Mouse (Mus musculus): ENCODE results near the gene Macrod2. TPM values are rescaled to one million over a fixed set of nuclear protein-coding genes. Genes with fewer than 3 reads are reported as not detected.

Macrod2 gene
- polyA plus RNA-seq, 1 experiment: 3.8 TPM

DNA sequence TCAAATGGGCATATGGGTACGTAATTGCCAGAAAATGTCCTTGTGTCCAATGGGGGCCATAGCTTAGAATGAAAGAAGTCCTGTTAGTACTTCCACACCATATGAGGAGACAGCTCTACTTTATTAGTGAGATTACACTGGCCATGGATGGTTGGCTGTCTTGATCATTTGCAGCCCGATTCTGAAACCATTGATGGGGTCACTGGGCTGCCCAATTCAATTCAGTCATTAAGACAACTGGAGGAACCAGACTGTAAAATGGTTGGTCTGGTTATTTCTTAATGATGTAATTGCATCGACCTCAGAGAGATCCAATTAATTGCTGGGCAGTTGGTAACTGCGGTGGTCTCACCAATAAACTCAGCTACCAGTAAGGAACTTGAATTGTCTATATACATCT, 1734.1 kb downstream of the Macrod2 start:
- 90% methylated on average over 4 of the region's 4 CpGs for WGBS
- Histone ChIP-seq H3K4me3 (ENCODE audit: low read depth, low read length) (no peak overlapping the region), H3K4me1 (ENCODE audit: control insufficient read depth, insufficient read depth, insufficient read length, low read length) (no peaks in the 10 kb centered on the region), H3K27me3 (ENCODE audit: control insufficient read depth, insufficient read depth, low read length) (no peaks in the 10 kb centered on the region), H3K27ac (ENCODE audit: insufficient read depth, low read depth, low read length) (no peak overlapping the region), H3K36me3 (ENCODE audit: control insufficient read depth, insufficient read depth, low read length) (no peaks in the 10 kb centered on the region)
- TF ChIP-seq CTCF (IDR thresholded peaks at IDR 0.05; ENCODE audit: extremely low read depth, insufficient read length, insufficient replicate concordance, low read depth, low read length) (no peak), POLR2A (IDR thresholded peaks at IDR 0.05; ENCODE audit: low read depth, low read length) (no peak)

DNA sequence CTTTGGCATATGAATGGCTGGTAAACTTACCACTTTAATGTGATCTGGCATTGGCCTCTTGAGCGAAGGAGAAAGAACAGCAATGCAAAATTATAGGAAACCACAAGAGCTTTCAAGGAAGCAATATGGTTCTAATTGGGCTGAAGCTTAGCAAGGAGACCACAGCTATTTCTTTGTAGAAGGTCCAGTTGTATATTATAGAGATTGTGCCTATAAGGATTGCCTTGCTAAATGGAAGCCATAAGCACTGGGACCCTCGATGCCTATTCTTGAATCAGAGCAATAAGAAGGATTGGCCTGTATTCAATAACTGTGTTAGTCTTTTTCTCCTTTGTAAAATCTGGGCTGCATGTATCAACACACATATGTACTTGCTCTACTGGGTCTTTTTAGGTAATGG, 1754.2 kb downstream of the Macrod2 start:
- WGBS: 88% methylated on average over 2 of the region's 2 CpGs
- TF ChIP-seq POLR2A (IDR thresholded peaks at IDR 0.05; ENCODE audit: low read depth, low read length) (no peak), CTCF (IDR thresholded peaks at IDR 0.05; ENCODE audit: extremely low read depth, insufficient read length, insufficient replicate concordance, low read depth, low read length) (no peak)
- H3K27me3 ChIP-seq (ENCODE audit: control insufficient read depth, insufficient read depth, low read length): no peaks in the 10 kb centered on the region
- H3K4me3 ChIP-seq (ENCODE audit: low read depth, low read length): no peak overlapping the region
- no peaks in the 10 kb centered on the region for H3K36me3 ChIP-seq (ENCODE audit: control insufficient read depth, insufficient read depth, low read length)
- no peak overlapping the region for H3K27ac ChIP-seq (ENCODE audit: insufficient read depth, low read depth, low read length)
- H3K4me1 ChIP-seq (ENCODE audit: control insufficient read depth, insufficient read depth, insufficient read length, low read length): no peaks in the 10 kb centered on the region

DNA sequence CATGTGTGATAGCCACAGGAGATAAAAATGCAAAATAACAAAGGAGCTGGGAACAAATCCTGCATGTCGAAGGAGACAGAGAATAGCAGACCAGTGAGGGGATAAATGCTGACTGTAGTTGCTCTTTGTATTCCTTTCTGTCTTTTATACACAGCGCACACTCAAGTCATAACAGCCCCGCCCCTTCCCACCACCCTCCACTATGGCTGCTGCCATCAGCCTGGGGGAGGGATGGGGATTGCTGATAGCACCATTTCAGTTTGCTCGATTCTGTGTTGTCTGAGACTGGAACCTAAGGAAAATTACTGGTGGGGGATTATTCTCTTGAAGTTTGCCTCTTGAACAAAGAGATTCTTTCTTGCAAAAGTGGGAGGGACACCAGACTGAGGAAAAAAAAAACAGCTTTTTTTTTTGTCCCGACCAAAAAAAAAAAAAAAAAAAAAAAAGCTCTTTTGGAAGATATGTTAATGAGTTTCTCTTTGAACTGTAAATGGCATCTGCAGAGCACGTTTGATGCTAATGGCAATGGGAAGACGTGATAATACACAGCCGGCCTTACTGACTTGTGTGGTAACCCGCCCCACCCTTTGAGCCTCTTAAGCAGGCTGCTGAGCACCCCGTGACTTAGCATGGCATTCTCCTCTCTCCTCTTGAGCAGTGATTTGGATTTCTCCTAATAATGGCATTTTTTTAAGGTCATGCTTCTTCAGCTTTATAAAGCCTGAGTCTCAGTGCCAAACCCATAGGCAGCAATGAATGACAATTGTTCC, 1768.6 kb downstream of the Macrod2 start:
- H3K4me1 ChIP-seq (ENCODE audit: control insufficient read depth, insufficient read depth, insufficient read length, low read length): no peaks in the 10 kb centered on the region
- H3K27ac ChIP-seq (ENCODE audit: insufficient read depth, low read depth, low read length): no peak overlapping the region
- no peak overlapping the region for H3K4me3 ChIP-seq (ENCODE audit: low read depth, low read length)
- no peaks in the 10 kb centered on the region for H3K36me3 ChIP-seq (ENCODE audit: control insufficient read depth, insufficient read depth, low read length)
- WGBS: 36% methylated on average over 10 of the region's 10 CpGs
- no peaks in the 10 kb centered on the region for H3K27me3 ChIP-seq (ENCODE audit: control insufficient read depth, insufficient read depth, low read length)
- TF ChIP-seq CTCF (IDR thresholded peaks at IDR 0.05; ENCODE audit: extremely low read depth, insufficient read length, insufficient replicate concordance, low read depth, low read length) (no peak), POLR2A (IDR thresholded peaks at IDR 0.05; ENCODE audit: low read depth, low read length) (no peak)

DNA sequence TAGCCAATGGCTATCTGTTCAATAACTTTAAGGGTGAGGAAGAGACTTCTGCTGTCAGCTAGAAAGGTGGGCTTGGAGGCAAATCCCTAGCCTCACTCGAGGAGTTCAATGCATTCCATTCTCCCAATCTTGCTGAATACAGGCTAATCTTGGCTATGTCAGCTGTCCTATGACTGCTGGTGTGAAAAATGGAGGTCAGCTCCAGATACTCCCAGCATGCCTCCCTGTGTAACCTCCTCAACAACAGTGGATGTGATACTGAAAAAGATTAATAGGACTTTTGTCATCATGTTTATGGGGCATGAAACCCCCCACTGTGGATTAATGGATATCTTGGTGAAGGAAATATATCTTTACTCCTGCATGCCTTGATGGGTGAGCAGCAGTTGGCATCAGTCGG, 1774.5 kb downstream of the Macrod2 start:
- Histone ChIP-seq H3K27me3 (ENCODE audit: control insufficient read depth, insufficient read depth, low read length) (no peaks in the 10 kb centered on the region), H3K4me3 (ENCODE audit: low read depth, low read length) (no peak overlapping the region), H3K36me3 (ENCODE audit: control insufficient read depth, insufficient read depth, low read length) (no peaks in the 10 kb centered on the region), H3K27ac (ENCODE audit: insufficient read depth, low read depth, low read length) (no peak overlapping the region), H3K4me1 (ENCODE audit: control insufficient read depth, insufficient read depth, insufficient read length, low read length) (no peaks in the 10 kb centered on the region)
- no peak for TF ChIP-seq POLR2A (IDR thresholded peaks at IDR 0.05; ENCODE audit: low read depth, low read length)
- no peak for TF ChIP-seq CTCF (IDR thresholded peaks at IDR 0.05; ENCODE audit: extremely low read depth, insufficient read length, insufficient replicate concordance, low read depth, low read length)
- WGBS: 61% methylated on average over 2 of the region's 2 CpGs

DNA sequence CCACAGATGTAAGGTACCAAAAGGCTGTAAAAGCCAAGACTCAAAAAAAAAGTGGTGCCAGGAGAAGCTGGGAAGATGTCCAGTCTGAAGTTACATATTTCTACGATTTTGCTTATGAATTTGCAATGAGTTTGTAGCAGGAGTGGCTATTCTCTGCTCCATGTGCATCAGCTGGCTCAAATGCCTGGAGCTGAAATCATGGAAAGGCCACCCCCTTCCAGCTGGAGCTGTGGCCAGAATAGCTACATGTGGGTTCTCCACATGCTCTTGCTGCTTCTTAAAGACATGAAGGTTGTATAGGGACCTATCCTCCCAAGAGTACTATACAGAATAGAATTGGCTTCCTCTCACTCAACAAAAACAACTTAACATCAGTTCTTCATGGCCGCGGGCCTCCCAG, 1777.6 kb downstream of the Macrod2 start:
- Histone ChIP-seq H3K36me3 (ENCODE audit: control insufficient read depth, insufficient read depth, low read length) (no peaks in the 10 kb centered on the region), H3K4me1 (ENCODE audit: control insufficient read depth, insufficient read depth, insufficient read length, low read length) (no peaks in the 10 kb centered on the region), H3K27ac (ENCODE audit: insufficient read depth, low read depth, low read length) (no peak overlapping the region), H3K4me3 (ENCODE audit: low read depth, low read length) (no peak overlapping the region), H3K27me3 (ENCODE audit: control insufficient read depth, insufficient read depth, low read length) (no peaks in the 10 kb centered on the region)
- WGBS: 80% methylated on average over 3 of the region's 3 CpGs
- TF ChIP-seq CTCF (IDR thresholded peaks at IDR 0.05; ENCODE audit: extremely low read depth, insufficient read length, insufficient replicate concordance, low read depth, low read length): no peak
- no peak for TF ChIP-seq POLR2A (IDR thresholded peaks at IDR 0.05; ENCODE audit: low read depth, low read length)

DNA sequence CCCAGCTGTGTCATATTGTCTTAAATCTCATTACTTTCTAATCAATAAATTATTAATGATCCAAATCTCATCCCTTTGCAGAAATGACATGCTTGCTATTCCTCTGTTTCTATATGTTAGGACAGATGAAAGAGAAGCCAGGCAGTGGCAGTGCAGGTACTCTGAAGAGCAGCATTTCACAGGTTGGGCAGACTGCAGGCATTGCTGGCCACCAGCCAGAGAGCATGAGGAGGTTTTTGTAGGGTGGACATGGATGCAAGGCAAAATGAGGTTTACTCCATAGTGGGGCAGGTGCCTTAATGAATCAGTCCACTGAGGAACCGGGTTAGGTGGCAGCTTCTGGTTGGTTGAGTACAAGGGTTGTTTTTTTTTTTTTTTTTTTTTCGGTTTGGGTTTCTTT, 1778.9 kb downstream of the Macrod2 start:
- 77% methylated on average over 2 of the region's 2 CpGs for WGBS
- Histone ChIP-seq H3K27ac (ENCODE audit: insufficient read depth, low read depth, low read length) (no peak overlapping the region), H3K4me1 (ENCODE audit: control insufficient read depth, insufficient read depth, insufficient read length, low read length) (no peaks in the 10 kb centered on the region), H3K27me3 (ENCODE audit: control insufficient read depth, insufficient read depth, low read length) (no peaks in the 10 kb centered on the region), H3K36me3 (ENCODE audit: control insufficient read depth, insufficient read depth, low read length) (no peaks in the 10 kb centered on the region), H3K4me3 (ENCODE audit: low read depth, low read length) (no peak overlapping the region)
- no peak for TF ChIP-seq POLR2A (IDR thresholded peaks at IDR 0.05; ENCODE audit: low read depth, low read length)

DNA sequence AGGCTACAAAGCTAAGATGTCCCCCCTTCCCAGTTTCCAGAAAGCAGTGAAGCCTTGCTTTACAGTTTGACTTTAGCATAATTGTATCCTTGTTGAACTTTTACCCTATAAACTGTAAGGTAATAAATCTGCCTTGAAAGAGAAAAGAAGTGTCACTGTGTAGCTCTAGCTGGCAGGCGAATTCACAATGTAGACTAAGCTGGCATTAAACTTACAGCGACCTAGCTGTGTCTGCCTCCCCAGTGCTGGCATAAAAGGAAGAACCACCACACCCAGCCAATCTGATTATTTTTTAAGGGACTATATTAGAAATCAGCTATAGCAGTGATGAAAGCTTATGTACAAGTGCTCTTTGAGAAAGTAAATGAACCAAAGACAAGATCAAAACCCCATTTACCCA, 1791.8 kb downstream of the Macrod2 start:
- no peak overlapping the region for H3K4me3 ChIP-seq (ENCODE audit: low read depth, low read length)
- WGBS: 47% methylated on average over 2 of the region's 2 CpGs
- TF ChIP-seq CTCF (IDR thresholded peaks at IDR 0.05; ENCODE audit: extremely low read depth, insufficient read length, insufficient replicate concordance, low read depth, low read length) (no peak), POLR2A (IDR thresholded peaks at IDR 0.05; ENCODE audit: low read depth, low read length) (no peak)

More for the DNA sequence above, 1791.8 kb downstream of the Macrod2 start:
- no peaks in the 10 kb centered on the region for H3K36me3 ChIP-seq (ENCODE audit: control insufficient read depth, insufficient read depth, low read length)
- no peak overlapping the region for H3K27ac ChIP-seq (ENCODE audit: insufficient read depth, low read depth, low read length)
- H3K27me3 ChIP-seq (ENCODE audit: control insufficient read depth, insufficient read depth, low read length): no peaks in the 10 kb centered on the region
- H3K4me1 ChIP-seq (ENCODE audit: control insufficient read depth, insufficient read depth, insufficient read length, low read length): no peaks in the 10 kb centered on the region
